Mouse (Mus musculus) ZHBTc4 (cell line): ENCODE measurements around the gene Ppbp.
A peak's percentile ranks its signal among the peaks of the same experiment; 100 is the strongest.
"Not testable (repeated sequence)": the region's sequence is repeated elsewhere in the genome, so short reads cannot be mapped to it uniquely, and the experiment has no call there.

ENCODE experiments used
- DNase-seq: peaks from one replicate; pipeline ENCODE4 v3.0.0-alpha.2; 2011; ENCODE audit warnings: low read depth, low spot score

Ppbp gene

GRCm38 (mm10) chr5:90785659-90786588 lies 17.6 kb downstream of the Ppbp start, which contains the start of gene Cxcl3:
TSS of gene Cxcl3 (plus strand) at chr5:90786103.
- DNase-seq = peak; percentile 70

DNA sequence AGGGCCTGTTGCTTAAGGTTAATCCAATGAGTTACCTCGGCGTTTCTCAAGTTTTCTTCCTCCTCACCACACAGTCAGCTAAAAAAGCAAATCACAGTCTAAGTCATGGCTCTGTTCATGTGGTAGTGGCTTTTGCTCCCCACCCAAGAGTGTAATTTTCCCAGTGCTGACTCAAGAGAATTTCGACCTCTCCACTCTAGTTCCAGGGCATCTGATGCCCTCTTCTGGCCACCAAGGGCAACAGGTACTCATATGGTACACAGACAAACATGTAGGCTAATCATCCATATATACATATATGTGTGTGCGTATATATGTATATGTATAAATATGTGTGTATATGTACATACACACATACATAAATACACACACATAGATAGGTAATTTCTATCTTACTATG lies 19.8 kb downstream of the Ppbp start:
- peak; percentile 43 for DNase-seq

GRCm38 (mm10) chr5:90789306-90790073 lies 21.2 kb downstream of the Ppbp start:
- no peak for DNase-seq

DNA sequence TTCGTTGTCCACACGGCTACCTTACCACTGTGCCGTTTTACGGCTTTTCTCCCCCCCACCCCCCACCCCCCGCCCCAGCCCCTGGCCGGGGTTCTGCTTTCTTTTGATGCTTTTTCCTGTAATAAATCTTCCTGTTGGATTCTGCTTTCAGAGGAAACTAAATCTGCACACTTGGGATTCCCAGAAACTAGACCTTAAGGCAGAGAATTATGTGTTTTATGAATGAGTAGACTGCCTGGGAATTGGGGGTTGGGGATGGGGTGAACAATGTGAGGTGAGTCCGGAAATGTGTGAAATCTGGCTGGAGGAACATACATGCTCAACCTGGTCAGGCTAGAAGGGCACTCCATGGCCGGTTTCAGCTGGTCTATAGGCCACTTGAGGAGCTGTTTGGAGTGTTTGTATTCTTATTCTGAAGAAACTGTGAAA lies 21.8 kb downstream of the Ppbp start:
- DNase-seq = no peak

GRCm38 (mm10) chr5:90794195-90794625 lies 25.9 kb downstream of the Ppbp start, which contains the start of gene Cxcl15:
TSS of gene Cxcl15 (plus strand) at chr5:90794534.
- DNase-seq = no peak

DNA sequence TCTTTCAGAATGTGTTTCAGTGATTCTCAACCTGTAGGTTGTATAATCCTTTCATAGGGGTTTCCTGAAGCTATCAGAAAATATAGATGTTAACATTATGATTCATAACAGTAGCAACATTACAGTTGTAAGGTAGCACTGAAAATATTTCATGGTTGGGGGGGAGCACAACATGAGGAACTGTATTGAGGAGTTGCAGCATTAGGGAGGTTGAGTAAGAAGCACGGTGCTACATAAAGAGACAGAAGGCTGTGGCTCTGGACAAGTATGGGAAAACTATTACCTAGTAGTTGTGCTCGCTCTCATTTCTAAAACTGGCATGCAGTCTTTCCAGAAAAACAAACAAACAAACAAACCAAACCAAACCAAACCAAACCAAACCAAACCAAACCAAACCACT lies 27.1 kb downstream of the Ppbp start:
- not testable (repeated sequence) for DNase-seq

- DNase-seq = no peak
Measured at GRCm38 (mm10) chr5:90804574-90804973, 36.3 kb downstream of the Ppbp start.

DNA sequence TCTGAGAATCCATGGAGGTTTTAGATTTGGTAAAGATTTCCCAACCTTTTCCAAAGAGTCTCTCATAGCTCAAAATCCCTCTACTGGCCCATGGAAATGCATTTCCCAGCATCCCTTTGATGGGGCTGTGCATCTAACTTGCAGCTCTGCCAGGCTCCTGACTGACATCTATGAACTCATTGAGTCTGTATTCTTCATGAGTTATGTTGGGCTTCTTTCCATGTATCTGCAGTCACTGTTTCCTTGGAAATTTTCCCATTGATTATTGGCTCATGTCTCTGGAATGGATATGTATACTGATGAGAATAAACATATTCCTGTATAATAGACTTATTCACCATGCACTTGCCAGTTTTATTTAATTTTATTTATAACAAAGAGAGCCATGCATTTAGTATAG lies 37.7 kb downstream of the Ppbp start:
- no peak for DNase-seq

- DNase-seq = no peak
Measured at GRCm38 (mm10) chr5:90807176-90807950, 39.0 kb downstream of the Ppbp start.
